Mouse (Mus musculus): ENCODE results near the gene Selenoo.

Selenoo gene

DNA sequence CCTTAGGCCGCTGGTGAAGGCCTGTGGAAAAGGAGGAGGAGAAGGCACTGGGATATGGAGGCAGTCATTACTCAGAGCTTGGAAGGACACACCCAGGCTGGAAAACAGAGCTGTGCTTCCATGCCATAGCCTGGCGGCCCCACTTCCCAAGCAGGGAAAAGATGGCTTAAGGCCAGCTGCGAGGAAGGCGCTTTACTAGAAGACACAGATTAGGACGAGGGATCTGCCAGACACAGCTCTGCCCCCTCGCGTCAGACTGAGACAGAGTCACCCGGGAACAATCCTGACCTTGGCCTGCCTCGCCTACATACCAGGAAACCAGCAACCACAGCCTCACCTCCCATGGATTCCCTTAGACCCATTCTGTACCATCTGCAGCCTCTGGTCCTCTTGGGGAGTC lies 21.3 kb downstream of the Selenoo start:
- in situ Hi-C loops (cut with MboI; ENCODE audit: low pct_unique_long_range_greater_than_20kb in 1 of 2, low sequenced_read_pairs in 2 of 2, unreplicated experiment in 1 of 2) = no loop called here

DNA sequence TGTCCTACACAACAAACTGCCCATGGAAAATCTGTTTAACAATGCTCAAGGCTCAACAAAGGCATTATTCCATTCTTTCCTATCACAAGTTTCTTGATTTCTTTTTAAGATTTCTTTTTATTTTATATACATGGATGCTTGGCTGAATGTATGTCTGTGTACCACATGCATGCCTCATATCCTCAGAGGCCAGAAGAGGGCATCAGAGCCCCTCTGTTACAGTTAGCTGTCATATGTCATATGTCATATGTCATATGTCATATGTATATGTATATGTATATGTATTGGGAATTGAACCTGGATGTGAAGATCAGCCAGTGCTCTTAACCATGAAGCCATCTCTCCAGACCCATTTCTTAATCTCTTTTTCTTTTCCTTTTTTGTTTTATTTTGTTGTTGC lies 29.1 kb downstream of the Selenoo start:
- in situ Hi-C loops (cut with MboI; ENCODE audit: low pct_unique_long_range_greater_than_20kb in 1 of 2, low sequenced_read_pairs in 2 of 2, unreplicated experiment in 1 of 2) = no loop called here

DNA sequence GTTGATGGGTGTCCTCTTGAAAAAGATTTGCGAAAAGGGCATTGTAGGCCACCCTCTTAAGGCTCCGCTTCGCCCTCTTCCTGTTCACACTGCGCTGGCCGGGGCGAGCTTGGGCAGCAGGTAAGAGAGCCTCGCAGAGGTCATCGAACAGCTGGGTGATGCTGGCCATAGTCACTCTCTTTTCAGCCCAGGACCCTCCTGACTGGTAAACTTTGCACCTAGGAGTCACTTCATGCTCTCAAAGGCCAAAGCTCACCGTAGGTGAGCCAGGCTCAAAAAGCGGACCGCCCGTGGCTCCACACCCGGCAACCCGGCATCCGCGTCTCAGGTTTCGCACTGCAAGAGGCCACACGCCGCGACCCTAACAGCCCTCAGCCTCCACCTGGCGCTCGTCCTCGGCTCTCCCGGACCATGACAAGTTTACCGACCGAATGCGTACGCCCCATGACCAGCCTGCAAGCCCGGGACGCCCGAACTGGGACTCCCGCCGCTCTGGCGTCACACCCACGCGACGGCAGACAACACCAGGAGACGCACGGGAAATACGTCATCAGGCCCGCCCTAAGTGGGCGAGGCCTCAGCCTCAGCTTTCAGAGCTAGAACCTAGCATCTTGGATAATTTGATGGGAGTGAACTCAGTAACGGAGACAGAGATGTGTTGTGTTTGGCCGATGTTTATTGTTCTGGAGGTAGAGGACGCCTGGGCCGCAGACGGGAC lies 33.9 kb downstream of the Selenoo start, which contains the start of gene Tubgcp6:
Gene Tubgcp6 (minus strand): TSS at position 464 of the 718 bp plus-strand sequence.
- in situ Hi-C loops (cut with MboI; ENCODE audit: low pct_unique_long_range_greater_than_20kb in 1 of 2, low sequenced_read_pairs in 2 of 2, unreplicated experiment in 1 of 2) = no loop called here

DNA sequence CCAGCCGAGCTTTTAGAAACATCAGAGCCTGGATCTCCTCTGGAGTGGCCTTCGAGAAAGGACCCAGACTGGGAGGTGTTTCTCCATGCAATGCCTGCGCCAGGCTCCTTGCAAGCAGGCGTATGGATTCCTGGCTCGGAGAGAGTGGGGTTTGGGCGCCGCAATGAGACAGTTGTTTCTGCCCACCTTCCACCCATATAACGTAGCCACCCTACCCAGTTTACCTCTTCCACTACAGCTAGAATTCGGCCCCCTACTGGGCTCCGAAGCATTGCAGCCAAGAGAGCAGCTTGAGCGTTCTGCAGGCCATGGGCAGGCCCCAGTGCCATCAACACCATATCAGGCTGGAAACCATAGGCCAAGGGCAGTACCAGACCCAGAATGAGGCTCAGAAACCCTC lies 34.7 kb downstream of the Selenoo start:
- in situ Hi-C loops (cut with MboI; ENCODE audit: low pct_unique_long_range_greater_than_20kb in 1 of 2, low sequenced_read_pairs in 2 of 2, unreplicated experiment in 1 of 2) = no loop called here

GRCm38 (mm10) chr15:89124312-89124711 lies 35.4 kb downstream of the Selenoo start:
- in situ Hi-C loops (cut with MboI; ENCODE audit: low pct_unique_long_range_greater_than_20kb in 1 of 2, low sequenced_read_pairs in 2 of 2, unreplicated experiment in 1 of 2) = no loop called here

GRCm38 (mm10) chr15:89125351-89125750 lies 36.5 kb downstream of the Selenoo start:
- in situ Hi-C loops (cut with MboI; ENCODE audit: low pct_unique_long_range_greater_than_20kb in 1 of 2, low sequenced_read_pairs in 2 of 2, unreplicated experiment in 1 of 2) = no loop called here

GRCm38 (mm10) chr15:89126622-89127021 lies 37.7 kb downstream of the Selenoo start:
- in situ Hi-C loops (cut with MboI; ENCODE audit: low pct_unique_long_range_greater_than_20kb in 1 of 2, low sequenced_read_pairs in 2 of 2, unreplicated experiment in 1 of 2) = no loop called here

GRCm38 (mm10) chr15:89127364-89127940 lies 38.6 kb downstream of the Selenoo start:
- in situ Hi-C loops (cut with MboI; ENCODE audit: low pct_unique_long_range_greater_than_20kb in 1 of 2, low sequenced_read_pairs in 2 of 2, unreplicated experiment in 1 of 2) = no loop called here

DNA sequence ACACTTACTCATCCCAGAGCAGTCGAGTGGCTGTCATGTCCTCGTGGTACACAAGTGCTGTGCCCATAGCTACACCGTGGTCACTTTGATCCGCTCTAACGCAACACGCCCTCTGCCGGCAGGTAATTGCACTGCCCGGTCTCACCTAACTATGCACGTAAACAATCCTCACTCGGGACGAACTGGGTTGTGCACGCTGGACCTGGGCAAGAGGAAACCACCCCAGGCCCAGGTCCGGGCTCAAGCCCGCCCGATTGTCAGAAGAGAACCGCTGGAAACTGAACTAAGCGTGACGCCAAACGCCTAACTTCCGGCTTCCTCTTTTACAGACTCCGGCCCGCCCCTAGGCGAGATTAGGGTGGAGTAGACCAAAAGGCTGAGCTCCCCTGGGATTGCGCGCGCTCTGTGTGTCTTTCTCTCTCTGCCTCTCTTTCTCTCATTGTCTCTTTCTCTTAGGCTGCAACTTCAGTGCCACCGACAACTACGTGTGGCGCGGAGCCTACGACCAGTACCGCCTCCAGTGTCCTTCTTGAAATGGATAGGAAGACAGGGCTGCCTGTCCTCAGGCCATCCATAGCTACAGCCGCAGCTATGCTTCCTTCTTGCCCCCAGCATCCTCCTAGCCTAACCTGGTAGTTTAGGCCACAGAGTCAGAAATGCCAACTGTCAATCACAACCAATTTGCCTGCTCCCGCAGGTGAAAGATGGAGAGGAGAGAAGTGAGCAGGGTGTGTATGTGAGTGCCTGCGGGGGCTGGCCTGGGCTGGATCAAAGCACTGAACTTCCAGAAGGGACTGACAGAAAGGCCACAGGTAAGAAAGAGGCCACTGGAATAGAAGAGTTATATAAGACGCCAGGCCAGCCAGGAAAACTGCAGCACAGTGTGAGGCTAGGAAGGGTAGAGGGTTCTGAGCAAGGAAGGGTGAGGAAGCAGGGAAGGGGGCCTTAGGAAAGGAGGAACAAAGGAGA lies 39.8 kb downstream of the Selenoo start, which contains the start of gene Hdac10:
Gene Hdac10 (minus strand): TSS at position 319 of the 969 bp plus-strand sequence.
- in situ Hi-C loops (cut with MboI; ENCODE audit: low pct_unique_long_range_greater_than_20kb in 1 of 2, low sequenced_read_pairs in 2 of 2, unreplicated experiment in 1 of 2) = no loop called here

DNA sequence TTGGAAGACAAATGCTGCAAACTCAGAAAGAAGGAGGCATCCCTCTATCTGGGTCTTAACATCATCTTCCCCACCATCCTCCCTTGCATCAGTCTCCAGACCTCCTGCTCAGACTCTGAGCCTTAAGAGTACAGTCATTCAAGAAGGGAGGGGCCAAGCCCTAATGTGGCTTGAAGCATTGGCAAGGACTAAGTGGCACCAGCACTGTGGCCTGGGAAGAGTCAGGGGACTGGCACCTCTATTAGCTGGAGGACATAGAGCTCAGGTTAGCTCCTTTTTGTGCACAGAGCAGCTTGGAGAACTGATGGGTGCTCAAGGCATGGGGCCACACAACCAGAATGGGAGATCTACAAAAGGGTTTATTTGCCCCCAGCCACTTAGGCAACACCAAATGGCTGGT lies 41.4 kb downstream of the Selenoo start:
- in situ Hi-C loops (cut with MboI; ENCODE audit: low pct_unique_long_range_greater_than_20kb in 1 of 2, low sequenced_read_pairs in 2 of 2, unreplicated experiment in 1 of 2) = no loop called here

- in situ Hi-C loops (cut with MboI; ENCODE audit: low pct_unique_long_range_greater_than_20kb in 1 of 2, low sequenced_read_pairs in 2 of 2, unreplicated experiment in 1 of 2) = no loop called here
These were observed 42.4 kb downstream of the Selenoo start for GRCm38 (mm10) chr15:89131316-89131715.

GRCm38 (mm10) chr15:89136461-89137155 lies 47.7 kb downstream of the Selenoo start:
- in situ Hi-C loops (cut with MboI; ENCODE audit: low pct_unique_long_range_greater_than_20kb in 1 of 2, low sequenced_read_pairs in 2 of 2, unreplicated experiment in 1 of 2) = no loop called here

- in situ Hi-C loops (cut with MboI; ENCODE audit: low pct_unique_long_range_greater_than_20kb in 1 of 2, low sequenced_read_pairs in 2 of 2, unreplicated experiment in 1 of 2) = no loop called here
These were observed 48.6 kb downstream of the Selenoo start for GRCm38 (mm10) chr15:89137378-89138045.

DNA sequence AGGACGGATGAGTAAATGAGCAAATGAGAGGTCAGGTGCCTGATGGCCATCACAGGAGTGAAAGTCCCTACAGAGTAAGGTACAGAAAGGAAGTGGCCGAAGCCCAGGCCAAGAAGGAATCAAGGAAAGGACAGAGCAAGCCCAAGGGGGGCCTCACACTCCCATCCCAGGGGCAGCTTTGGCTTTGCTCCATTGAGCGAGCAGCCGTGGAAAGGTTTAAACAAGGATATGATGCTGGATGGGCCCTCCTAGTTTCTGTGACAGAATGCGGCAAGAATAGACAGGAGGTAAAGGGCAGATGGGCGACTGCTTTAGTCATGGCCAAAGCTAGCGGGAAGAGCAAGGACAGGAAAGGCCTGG lies 49.1 kb downstream of the Selenoo start:
- in situ Hi-C loops (cut with MboI; ENCODE audit: low pct_unique_long_range_greater_than_20kb in 1 of 2, low sequenced_read_pairs in 2 of 2, unreplicated experiment in 1 of 2) = no loop called here

DNA sequence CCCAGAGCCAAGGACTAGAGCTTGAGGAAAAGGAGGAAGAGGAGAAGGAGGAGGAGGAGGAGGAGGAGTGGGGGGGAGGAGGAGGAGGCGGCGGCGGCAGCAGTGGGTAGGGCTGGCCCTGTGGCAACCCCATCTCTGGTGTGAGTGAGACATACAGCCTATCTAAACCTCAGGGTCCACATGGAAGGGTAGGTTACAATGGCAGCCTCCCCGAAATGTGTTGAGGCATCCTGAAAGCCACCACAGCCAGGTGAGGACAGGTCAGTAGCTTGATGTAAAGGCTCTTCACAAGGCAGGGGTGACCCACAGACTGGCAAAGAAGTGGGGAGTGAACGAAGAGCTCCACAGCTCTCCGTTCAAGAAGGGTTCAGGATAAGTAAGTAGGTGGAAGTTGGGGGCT lies 49.6 kb downstream of the Selenoo start:
- in situ Hi-C loops (cut with MboI; ENCODE audit: low pct_unique_long_range_greater_than_20kb in 1 of 2, low sequenced_read_pairs in 2 of 2, unreplicated experiment in 1 of 2) = no loop called here

- in situ Hi-C loops (cut with MboI; ENCODE audit: low pct_unique_long_range_greater_than_20kb in 1 of 2, low sequenced_read_pairs in 2 of 2, unreplicated experiment in 1 of 2) = no loop called here
These were observed 51.3 kb downstream of the Selenoo start for GRCm38 (mm10) chr15:89140048-89140658.

- in situ Hi-C loops (cut with MboI; ENCODE audit: low pct_unique_long_range_greater_than_20kb in 1 of 2, low sequenced_read_pairs in 2 of 2, unreplicated experiment in 1 of 2) = no loop called here
These were observed 51.9 kb downstream of the Selenoo start, which contains the start of gene Mapk12 for GRCm38 (mm10) chr15:89140659-89141252. TSS of gene Mapk12 (minus strand) at chr15:89140703.
